ENCODE assay signal across 8 mouse cellular contexts in genomic region chr5:24100810-24101311, GRCm38 (mm10). TPM values are rescaled to one million over a fixed set of nuclear protein-coding genes. Genes with fewer than 3 reads are reported as not detected.
A peak's percentile ranks its signal among the peaks of the same experiment; 100 is the strongest.
DNase-seq lines count a peak whose midpoint lies in the region; ATAC-seq and TF ChIP-seq lines count a peak whose summit lies in the region.

No protein-coding gene starts in this region.

- TF ChIP-seq CTCF in gastrocnemius, adult 2 months (IDR thresholded peaks at IDR 0.05) = no peak

- intact Hi-C loops in gastrocnemius, adult 2 months (cut with DNase I) = loop anchor here (2.0 kb wide), 1 partner anchor 26 kb away; no protein-coding TSS in a partner anchor

- peak overlapping the region; percentile 97 for H3K27ac ChIP-seq in gastrocnemius, adult 2 months

- ATAC-seq in activated CD4-positive, CD25-positive, alpha-beta regulatory T cell, adult 4 months = peak; percentile 56
- ATAC-seq in megakaryocyte, adult 5-6 weeks (ENCODE audit: poor library complexity, severe bottlenecking) = peak; percentile 58

- peak; percentile 66 to 74 for DNase-seq in cerebellum, postnatal 36 days
- DNase-seq in gastrocnemius, adult 2 months = peak; percentile 87
- DNase-seq in induced T-regulatory cell, adult 2 months (ENCODE audit: low read depth) = peak; percentile 61
- DNase-seq in left cerebral cortex, adult 9 months (ENCODE audit: low spot score in 2 of 2) = peak; percentile 15 to 63
- DNase-seq in right cerebral cortex, adult 2 months (ENCODE audit: low spot score in 2 of 2) = peak; percentile 55 to 65
- DNase-seq in urinary bladder, postnatal 10 days (ENCODE audit: low spot score) = peak; percentile 15

- peak overlapping the region; percentile 88 for H3K4me3 ChIP-seq in gastrocnemius, adult 2 months

RNA-seq across cellular contexts. Expression of gene Klhl7, which starts 0.5 kb away (rescaled TPM):
- polyA plus RNA-seq in activated CD4-positive, CD25-positive, alpha-beta regulatory T cell, adult 4 months (2017; shearing (Covaris generic)) = 10 to 100 TPM in 1 of 2 experiments, 1 to 10 TPM in 1; 7.4 to 10.1 TPM
- 10 to 100 TPM; 38.2 to 39.9 TPM for total RNA-seq in gastrocnemius, adult 2 months (2021)
- 12.3 and 16.7 TPM in 2 replicates for total RNA-seq in megakaryocyte, adult 5-6 weeks (2015)
- 10.5 and 12.5 TPM in 2 replicates for total RNA-seq in megakaryocyte, adult 5-6 weeks (2017)

Comparison
In these comparisons a context has a peak if more than half of its experiments do, and no peak if none do; other contexts are left out.
1. Peak in every context shown above with its lines: DNase-seq, ATAC-seq, H3K4me3 ChIP-seq and H3K27ac ChIP-seq.
2. DNase-seq: peak in every context shown above with its lines; median percentile 87 in gastrocnemius, adult 2 months; 70 in cerebellum, postnatal 36 days; 61 in induced T-regulatory cell, adult 2 months; 60 in right cerebral cortex, adult 2 months; 39 in left cerebral cortex, adult 9 months; 15 in urinary bladder, postnatal 10 days.